Mouse (Mus musculus) stomach, postnatal 0 days (tissue): ENCODE measurements around the gene Prkab1. TPM values are rescaled to one million over a fixed set of nuclear protein-coding genes. Genes with fewer than 3 reads are reported as not detected.

Experiments
- ATAC-seq: fragments of 200-750 bp; cut with Nextera tagmentation; 2 replicates; pipeline ENCODE4 v1.8.0; 2017; ENCODE audit not compliant: low FRiP score, low TSS enrichment
- DNase-seq: peaks from one replicate; pipeline ENCODE4 v3.0.0-alpha.2; 2016; ENCODE audit warnings: low spot score
- H3K27ac ChIP-seq: fragments of 300-500 bp; sonication (generic); replicated peaks from 2 replicates; pipeline ENCODE4 v1.5.1; 2014; ENCODE audit warnings: mild to moderate bottlenecking, control low read depth
- H3K27me3 ChIP-seq: fragments of 300-500 bp; sonication (generic); 2 replicates; pipeline ENCODE4 v1.6.1; 2014; ENCODE audit warnings: low read length; ENCODE audit not compliant: control insufficient read depth, insufficient read depth
- H3K36me3 ChIP-seq: fragments of 300-500 bp; sonication (generic); 2 replicates; pipeline ENCODE4 v1.6.1; 2014; ENCODE audit warnings: low read length, mixed read lengths; ENCODE audit not compliant: control insufficient read depth, insufficient read depth
- H3K4me1 ChIP-seq: fragments of 300-500 bp; sonication (generic); replicated peaks from 2 replicates; pipeline ENCODE4 v1.6.1; 2014; ENCODE audit warnings: antibody characterized with exemption; ENCODE audit not compliant: control insufficient read depth, insufficient read depth
- H3K4me2 ChIP-seq: fragments of 300-500 bp; sonication (generic); replicated peaks from 2 replicates; pipeline ENCODE4 v1.6.1; 2014; ENCODE audit warnings: low read depth, mild to moderate bottlenecking, control low read depth, moderate library complexity
- H3K4me3 ChIP-seq: fragments of 300-500 bp; sonication (generic); 2 replicates; pipeline ENCODE4 v1.5.1; 2014; ENCODE audit warnings: low read depth, low read length, control low read depth
- H3K9ac ChIP-seq: fragments of 300-500 bp; sonication (generic); 2 replicates; pipeline ENCODE4 v1.6.1; 2014; ENCODE audit warnings: mild to moderate bottlenecking, low read length, control low read depth, mixed read lengths
- H3K9me3 ChIP-seq: fragments of 300-500 bp; sonication (generic); 2 replicates; pipeline ENCODE4 v1.6.1; 2016; ENCODE audit warnings: low read length; ENCODE audit not compliant: control insufficient read depth
- CTCF ChIP-seq: IDR thresholded peaks from 2 replicates; pipeline ENCODE4 v1.5.1; 2016; ENCODE audit warnings: antibody characterized with exemption, low read depth, mild to moderate bottlenecking, moderate library complexity
- EP300 ChIP-seq: optimal IDR thresholded peaks from 2 replicates; pipeline ENCODE3; 2016; ENCODE audit warnings: antibody characterized with exemption
- WGBS: fragments of 180-500 bp; shearing (Covaris S2); extraction: QIAGEN DNeasy Blood & Tissue Kit; methylation state at CpG from one replicate; pipeline ENCODE4 v1.1.7; 2014; 5-methylcytosine and 5-hydroxymethylcytosine counted together
- polyA plus RNA-seq: library from polyadenylated mRNA; unstranded; fragments of >200 nt; fragmentation: Nextera tagmentation; extraction: Ambion mirVana; gene quantifications from 2 replicates; pipeline ENCODE4 v1.2.1, GENCODE M21; 2015

Prkab1 gene
- polyA plus RNA-seq, 1 experiment from 2014 or later = 56.6 TPM

DNA sequence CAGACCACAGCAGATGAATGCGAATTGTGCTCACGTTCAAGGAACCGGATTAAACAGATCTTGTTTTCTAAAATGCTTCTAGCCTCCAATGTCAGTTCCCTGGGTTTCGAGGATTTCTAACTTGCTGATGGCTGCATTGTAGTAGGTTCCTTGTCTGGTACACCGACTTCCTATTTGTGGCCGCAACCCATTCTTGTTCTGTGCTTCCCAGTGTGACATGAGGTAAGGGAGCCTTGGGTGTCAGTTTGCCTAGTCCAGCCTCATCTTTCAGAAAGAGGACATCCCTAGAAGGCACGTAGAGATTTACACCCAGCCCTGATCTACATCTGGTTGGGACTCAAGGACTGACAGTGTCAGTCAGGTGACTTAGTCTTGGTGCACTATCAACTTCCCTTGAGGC is 12.6 kb downstream of the Prkab1 start:
- H3K36me3 ChIP-seq = peaks cover 21% of the 10 kb centered on the region
- no peaks in the 10 kb centered on the region for H3K4me1 ChIP-seq
- no peak overlapping the region for H3K4me2 ChIP-seq
- H3K9me3 ChIP-seq = no peaks in the 10 kb centered on the region
- TF ChIP-seq CTCF = no peak
- H3K27ac ChIP-seq = no peak overlapping the region
- H3K9ac ChIP-seq = no peak overlapping the region
- no peak for ATAC-seq
- H3K4me3 ChIP-seq = no peak overlapping the region
- 94% methylated on average over 7 of the region's 7 CpGs for WGBS
- H3K27me3 ChIP-seq = no peaks in the 10 kb centered on the region
- DNase-seq = no peak

DNA sequence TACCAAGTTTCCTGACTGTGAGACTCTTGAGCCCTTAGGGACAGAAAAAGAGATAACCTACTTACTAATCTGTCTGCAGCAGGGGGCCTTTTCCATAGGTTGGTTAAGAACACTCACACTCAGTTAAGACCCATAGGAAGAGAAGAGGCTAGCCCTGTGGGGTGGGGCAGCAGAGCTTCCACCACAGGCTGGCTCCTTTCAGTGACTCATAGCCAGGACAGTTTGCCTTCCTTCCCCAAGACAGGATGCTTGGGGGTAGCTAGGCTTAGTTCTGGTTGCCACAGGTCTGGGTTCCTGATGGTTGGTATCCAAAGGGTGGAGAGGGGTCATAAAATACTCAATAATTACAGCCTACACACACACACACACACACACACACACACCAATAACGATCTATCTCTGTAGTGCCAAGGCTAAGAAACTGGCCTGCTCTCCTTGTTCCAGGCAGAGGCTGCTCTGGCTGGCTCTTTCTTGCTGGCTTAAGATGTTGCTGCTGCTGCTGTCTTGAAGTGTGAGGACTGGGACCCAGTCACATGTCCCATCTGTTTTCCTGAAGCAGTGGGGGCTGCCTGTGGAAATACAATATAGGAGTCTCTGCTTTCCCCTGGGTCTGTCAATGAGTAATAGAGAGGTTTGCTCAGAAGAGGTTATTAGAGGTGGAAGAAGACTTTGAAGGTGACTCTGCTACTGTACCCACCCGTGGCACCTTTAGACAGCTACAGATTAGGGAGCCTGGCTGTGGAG is 14.3 kb downstream of the Prkab1 start:
- Histone ChIP-seq H3K4me2 (no peak overlapping the region), H3K9ac (no peak overlapping the region), H3K4me3 (no peak overlapping the region), H3K27ac (peak overlapping the region; percentile 73), H3K27me3 (no peaks in the 10 kb centered on the region), H3K36me3 (peaks cover 13% of the 10 kb centered on the region), H3K4me1 (no peaks in the 10 kb centered on the region), H3K9me3 (no peaks in the 10 kb centered on the region)
- ATAC-seq (peak; percentile 27; the same call in 1 of the 2 replicates), DNase-seq (peak; percentile 44)
- WGBS = 71% methylated on average over 2 of the region's 2 CpGs
- TF ChIP-seq CTCF = no peak
- no peak for TF ChIP-seq EP300

GRCm38 (mm10) chr5:116009091-116009851 is 15.0 kb downstream of the Prkab1 start:
- TF ChIP-seq CTCF (peak; percentile 15; the same call in 1 of the 2 replicates), EP300 (peak; percentile 19)
- no peaks in the 10 kb centered on the region for H3K27me3 ChIP-seq
- H3K4me1 ChIP-seq = no peaks in the 10 kb centered on the region
- H3K4me3 ChIP-seq = no peak overlapping the region
- H3K36me3 ChIP-seq = peaks cover 6% of the 10 kb centered on the region
- H3K9ac ChIP-seq = no peak overlapping the region
- H3K4me2 ChIP-seq = no peak overlapping the region
- H3K27ac ChIP-seq = peak overlapping the region; percentile 73
- DNase-seq (peak; percentile 51), ATAC-seq (peak; percentile 80)
- 53% methylated on average over 15 of the region's 15 CpGs for WGBS
- H3K9me3 ChIP-seq = no peaks in the 10 kb centered on the region

DNA sequence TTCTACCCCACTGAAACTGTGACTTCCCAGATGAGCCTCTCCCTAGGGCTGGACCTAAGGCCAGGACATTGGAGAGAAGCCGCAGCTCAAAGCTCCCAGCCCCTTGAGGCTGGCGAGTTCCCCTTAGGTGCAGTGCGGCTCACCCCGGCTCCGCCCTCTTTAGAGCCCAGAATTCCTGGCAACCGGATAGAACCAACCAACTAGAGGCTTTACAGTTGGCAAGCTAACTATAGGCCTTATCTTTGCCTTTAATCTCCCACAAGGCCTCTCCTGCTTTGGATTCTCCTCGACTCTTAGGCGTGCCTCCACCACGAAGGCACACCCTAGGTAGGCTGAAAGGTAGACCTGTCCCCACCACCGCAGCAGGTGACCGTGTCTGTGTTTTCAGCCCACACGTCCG is 16.6 kb downstream of the Prkab1 start:
- DNase-seq = peak; percentile 56
- no peaks in the 10 kb centered on the region for H3K9me3 ChIP-seq
- H3K4me3 ChIP-seq = no peak overlapping the region
- ATAC-seq = peak; percentile 77
- H3K27ac ChIP-seq = peak overlapping the region; percentile 53
- no peaks in the 10 kb centered on the region for H3K27me3 ChIP-seq
- H3K4me2 ChIP-seq = no peak overlapping the region
- H3K36me3 ChIP-seq = no peaks in the 10 kb centered on the region
- no peak for TF ChIP-seq CTCF
- TF ChIP-seq EP300 = no peak
- no peak overlapping the region for H3K9ac ChIP-seq
- H3K4me1 ChIP-seq = no peaks in the 10 kb centered on the region
- WGBS = 65% methylated on average over 13 of the region's 13 CpGs

- DNase-seq (no peak), ATAC-seq (no peak)
- H3K27ac ChIP-seq = no peak overlapping the region
- H3K27me3 ChIP-seq = no peaks in the 10 kb centered on the region
- TF ChIP-seq CTCF = no peak
- TF ChIP-seq EP300 = no peak
- H3K4me1 ChIP-seq = no peaks in the 10 kb centered on the region
- no peaks in the 10 kb centered on the region for H3K9me3 ChIP-seq
- 67% methylated on average over 22 of the region's 22 CpGs for WGBS
- no peaks in the 10 kb centered on the region for H3K36me3 ChIP-seq
- no peak overlapping the region for H3K4me2 ChIP-seq
- no peak overlapping the region for H3K9ac ChIP-seq
- H3K4me3 ChIP-seq = no peak overlapping the region
Observed at GRCm38 (mm10) chr5:116006324-116007099, 17.8 kb downstream of the Prkab1 start.
